Mouse (Mus musculus) intestine, postnatal 0 days (tissue): ENCODE data around the gene Rftn1. TPM values are rescaled to one million over a fixed set of nuclear protein-coding genes. Genes with fewer than 3 reads are reported as not detected.

Experiments
- ATAC-seq: fragments of 200-750 bp; cut with Nextera tagmentation; 2 replicates; pipeline ENCODE4 v1.8.0; 2017; ENCODE audit warnings: mild to moderate bottlenecking, moderate TSS enrichment, moderate library complexity
- H3K27ac ChIP-seq: fragments of 300-500 bp; sonication (generic); 2 replicates; pipeline ENCODE4 v1.5.1; 2014; ENCODE audit warnings: mild to moderate bottlenecking, low read depth, low read length, moderate library complexity
- H3K27me3 ChIP-seq: fragments of 300-500 bp; sonication (generic); replicated peaks from 2 replicates; pipeline ENCODE4 v1.6.1; 2014; ENCODE audit warnings: low read length, mixed read lengths; ENCODE audit not compliant: control insufficient read depth, insufficient read depth
- H3K36me3 ChIP-seq: fragments of 300-500 bp; sonication (generic); 2 replicates; pipeline ENCODE4 v1.6.1; 2014; ENCODE audit warnings: mild to moderate bottlenecking, moderate library complexity; ENCODE audit not compliant: control insufficient read depth, insufficient read depth
- H3K4me1 ChIP-seq: fragments of 300-500 bp; sonication (generic); replicated peaks from 2 replicates; pipeline ENCODE4 v1.6.1; 2014; ENCODE audit warnings: antibody characterized with exemption, low read length, mixed read lengths; ENCODE audit not compliant: control insufficient read depth, insufficient read depth
- H3K4me2 ChIP-seq: fragments of 300-500 bp; sonication (generic); replicated peaks from 2 replicates; pipeline ENCODE4 v1.6.1; 2014; ENCODE audit warnings: low read depth, mild to moderate bottlenecking, moderate library complexity
- H3K4me3 ChIP-seq: fragments of 300-500 bp; sonication (generic); 2 replicates; pipeline ENCODE4 v1.5.1; 2014; ENCODE audit warnings: low read depth, low read length
- H3K9ac ChIP-seq: fragments of 300-500 bp; sonication (generic); 2 replicates; pipeline ENCODE4 v1.6.1; 2014; ENCODE audit warnings: mild to moderate bottlenecking, low read depth, low read length
- H3K9me3 ChIP-seq: fragments of 300-500 bp; sonication (generic); 2 replicates; pipeline ENCODE4 v1.6.1; 2016; ENCODE audit warnings: mixed run types; ENCODE audit not compliant: control insufficient read depth
- CTCF ChIP-seq: sonication (generic); IDR thresholded peaks from 2 replicates; pipeline ENCODE4 v1.5.1; 2016; ENCODE audit warnings: low read depth, mild to moderate bottlenecking, control low read depth, antibody characterized with exemption, moderate library complexity
- WGBS: fragments of 180-500 bp; shearing (Covaris S2); extraction: QIAGEN DNeasy Blood & Tissue Kit; methylation state at CpG from one replicate; pipeline ENCODE4 v1.1.7; 2014; 5-methylcytosine and 5-hydroxymethylcytosine counted together
- polyA plus RNA-seq: library from polyadenylated mRNA; unstranded; fragments of >200 nt; fragmentation: Nextera tagmentation; extraction: Ambion mirVana; gene quantifications from 2 replicates; pipeline ENCODE4 v1.2.1, GENCODE M21; 2015

The Rftn1 gene
- 6.9 and 7.1 TPM in 2 replicates for polyA plus RNA-seq

DNA sequence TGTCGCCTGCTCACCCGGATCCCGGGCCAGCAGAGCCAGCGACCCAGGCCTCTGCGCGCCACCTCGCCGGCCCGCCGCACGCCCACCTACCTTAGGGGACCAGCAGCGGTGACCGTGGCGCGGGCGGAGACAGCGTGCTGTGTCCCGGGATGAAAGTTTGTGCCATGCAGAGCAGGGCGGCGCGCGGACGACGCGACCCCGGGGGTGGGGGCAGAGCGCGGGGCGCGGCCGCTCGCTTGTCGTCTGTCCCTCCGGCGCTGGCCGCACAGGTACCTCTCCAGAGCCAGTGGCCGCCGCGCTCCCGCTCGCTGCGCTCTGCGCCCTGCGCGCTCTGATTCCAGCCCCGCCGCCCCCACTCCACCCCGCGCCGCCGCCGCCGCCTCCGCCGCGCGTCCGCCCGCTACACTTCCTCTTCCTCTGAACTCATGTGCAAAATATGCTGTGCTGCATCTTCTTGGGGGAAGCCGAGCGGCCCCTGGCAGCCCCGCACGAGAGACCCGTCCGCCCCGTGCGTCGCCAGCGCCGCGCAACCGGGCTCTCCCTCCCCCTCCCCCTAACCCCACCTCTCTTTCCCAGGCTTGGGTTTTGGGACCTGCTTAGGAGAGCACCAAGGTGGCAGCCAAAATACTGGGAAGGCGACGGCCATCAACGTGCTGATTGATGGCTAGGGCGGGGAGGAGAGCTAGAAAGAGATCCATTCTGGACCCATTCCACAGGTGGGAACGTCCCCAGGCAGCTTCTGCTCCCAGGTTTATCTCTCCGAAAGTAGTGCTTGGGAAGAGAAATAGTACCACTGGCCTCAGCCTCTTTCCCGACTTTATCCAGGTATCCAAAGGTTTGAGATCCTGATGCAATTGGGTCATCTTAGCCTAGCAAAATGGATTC is at the start of gene Rftn1:
Rftn1 (minus strand) TSS at position 544 of the 885 bp plus-strand sequence.
- Histone ChIP-seq H3K36me3 (no peaks in the 10 kb centered on the region), H3K4me3 (peak within 1 kb of the TSS; percentile 56), H3K9me3 (no peaks in the 10 kb centered on the region), H3K4me2 (peak within 1 kb of the TSS; percentile 73), H3K9ac (peak within 1 kb of the TSS; percentile 52), H3K4me1 (no peaks in the 10 kb centered on the region), H3K27me3 (peaks cover 14% of the 10 kb centered on the region), H3K27ac (no peak within 1 kb of the TSS)
- no peak for TF ChIP-seq CTCF
- ATAC-seq = no peak
- 1% methylated on average over 56 of the region's 79 CpGs for WGBS

DNA sequence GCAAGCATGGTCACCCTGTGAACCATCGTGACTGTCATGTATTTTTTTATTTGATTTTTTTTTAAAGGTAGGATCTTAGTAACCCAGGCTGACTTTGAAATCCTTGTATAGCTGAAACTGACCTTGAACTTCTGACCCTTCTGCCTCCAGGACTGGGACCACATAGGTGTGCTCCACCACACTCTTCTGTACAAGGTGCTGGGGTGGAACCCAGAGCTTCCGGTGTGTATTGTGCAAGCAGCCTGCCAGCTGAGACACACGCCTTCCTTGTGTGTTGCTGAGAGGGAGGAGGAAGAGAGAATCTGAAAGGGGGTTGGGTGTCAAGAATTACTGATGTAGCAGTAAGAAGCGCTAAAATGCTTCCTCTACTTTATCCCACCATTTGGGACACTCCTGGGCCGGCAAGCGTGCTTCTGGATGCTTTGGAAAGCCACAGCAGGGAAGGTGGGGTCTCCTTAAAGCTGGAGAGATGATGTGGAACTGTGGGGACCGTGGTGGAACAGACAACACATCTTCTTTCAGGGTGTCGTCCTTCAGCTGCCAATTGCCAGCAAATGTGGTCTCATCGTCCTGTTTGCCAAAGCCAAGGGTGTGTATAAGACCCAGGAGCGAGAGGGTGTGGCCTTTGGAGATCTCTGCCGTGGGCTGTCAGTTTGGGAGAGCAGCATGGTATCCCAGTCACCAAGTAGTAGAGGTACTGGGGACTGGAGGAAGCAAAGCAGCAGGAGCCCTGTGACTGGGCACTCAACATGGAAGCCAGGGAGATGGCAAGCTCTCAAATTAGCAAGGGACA is 47.5 kb upstream of the Rftn1 start:
- Histone ChIP-seq H3K4me1 (no peaks in the 10 kb centered on the region), H3K9me3 (no peaks in the 10 kb centered on the region), H3K4me2 (no peak overlapping the region), H3K27ac (no peak overlapping the region), H3K9ac (no peak overlapping the region), H3K36me3 (no peaks in the 10 kb centered on the region), H3K4me3 (no peak overlapping the region), H3K27me3 (no peaks in the 10 kb centered on the region)
- WGBS = 53% methylated on average over 11 of the region's 11 CpGs
- ATAC-seq = no peak
- TF ChIP-seq CTCF = no peak

DNA sequence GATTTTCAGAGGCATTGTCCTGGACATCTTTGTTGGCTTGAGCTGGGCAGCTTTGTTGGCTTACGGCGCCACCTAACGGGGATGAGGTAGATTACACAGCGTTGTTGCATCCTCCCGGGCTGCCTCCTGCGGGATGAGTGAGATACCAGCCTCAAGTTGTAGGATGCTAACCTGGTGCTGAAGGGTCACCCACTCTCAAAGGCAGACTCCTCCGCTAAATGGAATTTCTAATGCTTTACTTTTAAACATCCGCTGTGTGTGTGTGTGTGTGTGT is 46.9 kb upstream of the Rftn1 start:
- WGBS = 5% methylated on average over 8 of the region's 8 CpGs
- ATAC-seq = peak; percentile 43; the same call in 1 of the 2 replicates
- no peaks in the 10 kb centered on the region for H3K9me3 ChIP-seq
- peak; percentile 96 for TF ChIP-seq CTCF
- H3K27ac ChIP-seq = no peak overlapping the region
- no peaks in the 10 kb centered on the region for H3K4me1 ChIP-seq
- no peaks in the 10 kb centered on the region for H3K36me3 ChIP-seq
- H3K4me3 ChIP-seq = no peak overlapping the region
- H3K4me2 ChIP-seq = no peak overlapping the region
- no peaks in the 10 kb centered on the region for H3K27me3 ChIP-seq
- no peak overlapping the region for H3K9ac ChIP-seq

DNA sequence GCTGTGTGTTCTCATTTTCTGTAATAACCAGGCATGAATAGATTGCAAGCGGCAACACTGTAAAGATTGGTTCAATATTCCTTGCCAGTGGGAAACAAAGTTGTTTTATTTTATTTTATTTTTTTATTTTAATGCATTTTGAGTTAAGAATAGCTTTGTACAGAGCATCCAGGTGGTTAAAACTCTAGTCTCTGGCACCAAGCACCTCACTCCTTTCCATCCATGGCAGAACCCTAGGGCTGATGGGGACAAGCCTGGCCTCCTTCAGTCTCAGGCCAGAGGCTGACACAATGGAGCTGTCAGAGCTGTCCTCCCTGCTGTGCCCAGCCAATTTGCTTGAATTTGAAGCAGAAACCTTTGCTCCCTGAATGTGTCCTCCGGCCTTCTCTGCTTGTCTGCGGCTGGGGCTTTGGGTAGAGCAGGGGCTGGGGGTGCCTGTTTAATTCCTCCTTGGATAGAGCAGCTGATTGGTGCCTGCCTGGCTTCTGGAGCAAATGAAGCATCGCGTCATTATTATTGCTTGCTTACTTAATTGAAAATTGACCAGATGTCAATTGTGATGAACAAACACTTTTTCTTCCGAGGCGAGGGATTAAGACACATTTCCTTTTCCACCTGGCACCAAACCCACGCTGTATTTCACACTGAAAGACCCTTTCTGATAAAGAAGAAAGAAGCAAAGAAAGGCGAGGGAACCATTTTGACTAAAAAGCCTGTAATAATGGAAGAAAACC is 46.4 kb upstream of the Rftn1 start:
- Histone ChIP-seq H3K27ac (no peak overlapping the region), H3K36me3 (no peaks in the 10 kb centered on the region), H3K4me2 (no peak overlapping the region), H3K9ac (no peak overlapping the region), H3K9me3 (no peaks in the 10 kb centered on the region), H3K27me3 (no peaks in the 10 kb centered on the region), H3K4me3 (no peak overlapping the region), H3K4me1 (no peaks in the 10 kb centered on the region)
- TF ChIP-seq CTCF = no peak
- whole genome bisulfite sequencing = 50% methylated on average over 9 of the region's 9 CpGs
- no peak for ATAC-seq

DNA sequence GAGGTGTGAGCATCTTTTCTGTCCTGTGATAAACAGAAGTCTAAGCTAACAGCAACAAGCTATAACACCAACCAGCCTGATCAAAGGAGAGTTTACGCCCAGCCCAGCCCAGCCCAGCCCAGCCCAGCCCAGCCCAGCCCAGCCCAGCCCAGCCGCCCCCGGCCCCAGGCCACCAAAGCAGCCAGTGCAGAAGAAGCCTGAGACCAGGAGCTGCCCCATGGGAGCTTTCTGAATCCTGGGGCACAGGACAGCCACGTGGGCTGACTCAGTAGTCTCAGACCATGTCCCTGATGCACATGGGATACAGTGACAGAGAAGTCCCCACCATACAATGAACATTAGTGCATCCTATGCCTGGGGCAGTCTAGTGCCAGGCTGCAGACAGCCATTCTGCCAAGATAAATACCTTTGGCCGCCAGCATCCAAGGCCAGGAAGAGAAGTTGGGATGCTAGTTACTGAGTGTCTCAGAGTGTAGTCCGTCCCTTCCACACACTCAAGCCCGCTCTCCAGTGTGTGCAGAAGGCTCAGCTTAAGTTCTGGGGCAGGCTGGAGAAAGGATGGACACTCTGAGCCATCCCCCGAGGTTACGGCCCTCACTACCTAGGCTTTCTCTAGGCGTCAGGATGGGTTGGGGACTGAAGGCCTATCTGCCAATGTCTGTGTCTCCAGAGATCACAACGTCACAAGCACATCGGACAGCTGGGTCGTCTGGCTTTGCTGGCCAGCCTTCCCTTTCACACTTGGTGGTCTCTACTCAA is 45.6 kb upstream of the Rftn1 start:
- no peak for ATAC-seq
- 74% methylated on average over 13 of the region's 13 CpGs for WGBS

More for the DNA sequence above, 45.6 kb upstream of the Rftn1 start:
- Histone ChIP-seq H3K9ac (no peak overlapping the region), H3K4me1 (no peaks in the 10 kb centered on the region), H3K4me2 (no peak overlapping the region), H3K36me3 (no peaks in the 10 kb centered on the region), H3K27ac (no peak overlapping the region), H3K27me3 (no peaks in the 10 kb centered on the region), H3K9me3 (no peaks in the 10 kb centered on the region), H3K4me3 (no peak overlapping the region)
- no peak for TF ChIP-seq CTCF
